Mouse (Mus musculus) frontal cortex, adult (tissue): ENCODE measurements around the gene Slc31a1.

Experiments used
- ATAC-seq: cut with Nextera tagmentation; 2 replicates; pipeline ENCODE4 v1.9.2; 2017; ENCODE audit warnings: mild to moderate bottlenecking, moderate library complexity, mixed read lengths; ENCODE audit not compliant: low TSS enrichment

Slc31a1 gene

GRCm38 (mm10) chr4:62360088-62360804 lies at the start of gene Slc31a1, which contains the start of gene Fkbp15:
Slc31a1 (plus strand) TSS chr4:62360727.
Fkbp15 (minus strand) TSS chr4:62360548.
- peak; percentile 100 for ATAC-seq

GRCm38 (mm10) chr4:62312821-62313220 lies 47.7 kb upstream of the Slc31a1 start:
- ATAC-seq, result no peak

- peak; percentile 81 for ATAC-seq
These were observed 46.8 kb upstream of the Slc31a1 start for GRCm38 (mm10) chr4:62313641-62314211.

GRCm38 (mm10) chr4:62314516-62314915 lies 46.0 kb upstream of the Slc31a1 start:
- ATAC-seq, result no peak

GRCm38 (mm10) chr4:62316456-62316855 lies 44.1 kb upstream of the Slc31a1 start:
- no peak for ATAC-seq

GRCm38 (mm10) chr4:62318294-62318693 lies 42.2 kb upstream of the Slc31a1 start:
- no peak for ATAC-seq

GRCm38 (mm10) chr4:62322684-62323083 lies 37.8 kb upstream of the Slc31a1 start:
- ATAC-seq, result no peak

GRCm38 (mm10) chr4:62326111-62326510 lies 34.4 kb upstream of the Slc31a1 start:
- no peak for ATAC-seq

GRCm38 (mm10) chr4:62328941-62329660 lies 31.4 kb upstream of the Slc31a1 start:
- no peak for ATAC-seq

- no peak for ATAC-seq
These were observed 28.6 kb upstream of the Slc31a1 start for GRCm38 (mm10) chr4:62331977-62332376.

- no peak for ATAC-seq
These were observed 22.0 kb upstream of the Slc31a1 start for GRCm38 (mm10) chr4:62338536-62338935.

- ATAC-seq, result no peak
These were observed 16.5 kb upstream of the Slc31a1 start for GRCm38 (mm10) chr4:62344000-62344399.

- ATAC-seq, result no peak
These were observed 14.7 kb upstream of the Slc31a1 start for GRCm38 (mm10) chr4:62345827-62346226.

GRCm38 (mm10) chr4:62347605-62348328 lies 12.8 kb upstream of the Slc31a1 start:
- peak; percentile 71 for ATAC-seq

GRCm38 (mm10) chr4:62348329-62348705 lies 12.2 kb upstream of the Slc31a1 start:
- ATAC-seq, result peak; percentile 57; the same call in 1 of the 2 replicates

- ATAC-seq, result no peak
These were observed 11.2 kb upstream of the Slc31a1 start for GRCm38 (mm10) chr4:62349371-62349770.

GRCm38 (mm10) chr4:62357631-62358148 lies 2.8 kb upstream of the Slc31a1 start:
- ATAC-seq, result no peak

GRCm38 (mm10) chr4:62359256-62359775 lies 1.2 kb upstream of the Slc31a1 start:
- no peak for ATAC-seq

GRCm38 (mm10) chr4:62360805-62361455 lies 403 bp downstream of the Slc31a1 start:
- peak; percentile 2; the same call in 1 of the 2 replicates for ATAC-seq

GRCm38 (mm10) chr4:62361571-62361970 lies 1.0 kb downstream of the Slc31a1 start:
- ATAC-seq, result no peak

- no peak for ATAC-seq
These were observed 1.5 kb downstream of the Slc31a1 start for GRCm38 (mm10) chr4:62361997-62362396.
